Mouse (Mus musculus): ENCODE results near the gene Arhgap20. TPM values are rescaled to one million over a fixed set of nuclear protein-coding genes. Genes with fewer than 3 reads are reported as not detected.
A peak's percentile ranks its signal among the peaks of the same experiment; 100 is the strongest.

The Arhgap20 gene
- polyA plus RNA-seq, 1 experiment = not detected

DNA sequence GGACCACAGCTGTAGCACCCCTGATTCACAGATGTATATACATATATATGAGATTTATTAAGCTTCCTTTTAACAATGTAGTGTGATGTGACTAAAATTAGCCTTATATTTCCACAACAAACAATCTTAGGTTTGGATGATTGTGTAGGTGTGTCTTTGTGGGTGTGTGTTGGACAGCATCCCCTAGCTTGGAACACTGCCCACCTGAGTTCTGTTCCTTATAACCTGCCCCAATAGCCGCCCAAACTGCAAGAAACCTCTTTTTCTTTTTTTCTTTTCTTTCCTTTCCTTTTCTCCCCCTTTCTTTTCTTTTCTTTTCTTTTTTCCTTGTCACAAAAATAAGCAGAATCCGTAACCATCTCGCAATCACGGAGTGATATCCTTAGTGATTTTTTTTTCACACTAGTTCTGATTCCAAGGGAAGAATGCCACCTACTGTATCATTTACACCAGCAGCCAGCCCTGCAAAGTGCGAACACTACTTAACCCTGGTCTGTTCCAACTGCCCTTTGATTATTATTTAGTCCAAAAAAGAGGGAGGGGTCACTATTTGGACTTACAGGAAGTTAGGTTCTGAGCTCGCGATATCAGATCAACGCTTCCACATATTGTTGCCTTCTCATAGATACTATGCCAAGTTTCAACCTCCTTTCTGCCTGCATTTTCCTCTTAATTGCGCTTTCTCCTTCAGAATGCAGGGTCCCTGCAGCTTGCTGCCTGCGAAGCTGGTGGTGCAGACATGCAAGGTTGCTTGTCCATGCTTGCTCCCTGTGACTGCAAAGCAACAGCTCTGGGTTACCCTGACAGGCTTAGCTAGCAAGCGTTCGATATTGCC is 879 bp upstream of the Arhgap20 start:
- TF ChIP-seq POLR2A (IDR thresholded peaks at IDR 0.05; ENCODE audit: borderline replicate concordance, low read depth, low read length) (no peak), CTCF (IDR thresholded peaks at IDR 0.05; ENCODE audit: low read depth, low read length) (no peak)
- Histone ChIP-seq H3K4me3 (ENCODE audit: insufficient read depth, low read length) (peak overlapping the region; percentile 70), H3K4me1 (ENCODE audit: control insufficient read depth, insufficient read depth, low read length) (no peaks in the 10 kb centered on the region), H3K27ac (ENCODE audit: insufficient read depth, low read depth, low read length) (no peak overlapping the region)

DNA sequence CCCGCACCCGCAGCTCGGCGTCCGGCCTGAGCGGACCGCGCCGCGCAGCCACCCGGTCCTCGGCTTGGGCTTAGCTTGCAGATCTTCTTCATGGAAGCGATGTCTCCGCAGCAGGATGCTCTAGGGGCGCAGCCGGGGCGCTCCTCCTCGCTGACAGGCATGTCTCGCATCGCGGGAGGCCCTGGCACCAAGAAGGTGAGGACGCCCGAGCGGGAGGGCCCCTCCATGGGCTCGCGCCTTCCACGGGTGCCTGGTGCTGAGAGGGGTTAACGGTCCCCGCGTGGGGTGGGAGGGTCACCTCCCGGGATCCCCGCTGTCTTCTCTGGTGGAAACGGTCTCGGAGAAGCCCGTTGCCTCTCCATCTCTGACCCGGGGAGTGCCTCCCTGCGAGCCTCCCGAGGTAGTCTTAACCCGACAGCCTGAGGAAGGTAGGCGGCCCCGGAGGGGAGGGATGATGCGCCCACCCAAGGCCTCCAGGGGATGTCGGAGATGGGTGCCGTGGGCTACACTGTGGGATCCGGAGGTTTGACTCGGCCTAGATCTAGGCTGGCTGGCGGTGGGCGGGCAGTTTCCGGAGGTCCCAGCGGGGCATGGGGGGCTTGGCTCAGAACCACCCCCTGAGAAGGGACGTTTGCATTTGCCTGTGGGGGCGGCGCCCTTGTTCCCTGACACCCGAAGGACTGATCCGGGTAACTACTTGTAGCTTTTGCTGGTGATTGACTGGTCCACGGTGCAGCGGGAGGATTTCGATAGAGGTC is 459 bp downstream of the Arhgap20 start:
- Histone ChIP-seq H3K27ac (ENCODE audit: insufficient read depth, low read depth, low read length) (no peak overlapping the region), H3K4me3 (ENCODE audit: insufficient read depth, low read length) (peak overlapping the region; percentile 32), H3K4me1 (ENCODE audit: control insufficient read depth, insufficient read depth, low read length) (no peaks in the 10 kb centered on the region)
- TF ChIP-seq CTCF (IDR thresholded peaks at IDR 0.05; ENCODE audit: low read depth, low read length) (no peak), POLR2A (IDR thresholded peaks at IDR 0.05; ENCODE audit: borderline replicate concordance, low read depth, low read length) (no peak)

DNA sequence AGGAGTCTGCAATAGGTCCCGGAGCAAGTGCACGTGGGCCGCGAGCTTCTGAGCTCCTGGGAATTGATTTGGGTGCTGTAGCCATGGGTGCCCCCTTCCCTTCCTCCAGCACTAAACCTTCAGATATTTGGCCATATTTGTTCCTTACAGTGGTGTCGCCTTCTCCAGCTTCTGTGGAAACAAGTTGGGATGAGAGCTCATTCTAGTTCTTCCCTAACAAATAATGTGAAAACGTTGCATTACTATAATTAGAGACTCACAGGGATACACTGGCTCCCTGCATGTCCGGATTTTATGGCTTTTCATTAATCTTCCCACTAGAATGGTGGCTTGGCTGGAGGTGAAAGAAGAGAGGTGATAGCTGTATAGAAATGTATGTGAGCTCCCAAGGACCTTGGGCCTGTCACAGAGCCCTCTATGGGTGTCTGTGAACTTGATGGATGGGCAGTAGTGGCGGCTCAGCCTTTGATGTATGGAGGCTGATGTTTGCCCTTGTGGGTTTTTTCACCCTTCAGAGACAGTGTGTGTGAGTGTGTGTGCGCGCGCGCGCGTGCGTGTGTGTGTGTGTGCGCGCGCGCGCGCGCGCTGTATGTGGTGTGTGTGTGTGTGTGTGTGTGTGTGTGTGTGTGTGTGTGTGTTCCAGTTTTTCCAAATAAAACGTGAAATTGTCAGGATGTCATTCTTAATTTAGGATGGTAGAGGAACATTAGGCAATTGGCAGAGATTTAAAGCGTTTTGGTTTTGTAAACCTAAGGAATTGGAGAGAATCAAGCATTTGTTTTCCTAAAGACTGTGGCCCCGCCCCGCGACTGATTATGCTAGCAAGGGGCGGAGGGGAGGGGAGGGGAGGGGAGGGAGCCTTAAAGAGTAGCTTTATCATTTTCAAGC is 1.3 kb downstream of the Arhgap20 start:
- Histone ChIP-seq H3K27ac (ENCODE audit: insufficient read depth, low read depth, low read length) (no peak overlapping the region), H3K4me1 (ENCODE audit: control insufficient read depth, insufficient read depth, low read length) (no peaks in the 10 kb centered on the region), H3K4me3 (ENCODE audit: insufficient read depth, low read length) (no peak overlapping the region)
- TF ChIP-seq POLR2A (IDR thresholded peaks at IDR 0.05; ENCODE audit: borderline replicate concordance, low read depth, low read length) = no peak

DNA sequence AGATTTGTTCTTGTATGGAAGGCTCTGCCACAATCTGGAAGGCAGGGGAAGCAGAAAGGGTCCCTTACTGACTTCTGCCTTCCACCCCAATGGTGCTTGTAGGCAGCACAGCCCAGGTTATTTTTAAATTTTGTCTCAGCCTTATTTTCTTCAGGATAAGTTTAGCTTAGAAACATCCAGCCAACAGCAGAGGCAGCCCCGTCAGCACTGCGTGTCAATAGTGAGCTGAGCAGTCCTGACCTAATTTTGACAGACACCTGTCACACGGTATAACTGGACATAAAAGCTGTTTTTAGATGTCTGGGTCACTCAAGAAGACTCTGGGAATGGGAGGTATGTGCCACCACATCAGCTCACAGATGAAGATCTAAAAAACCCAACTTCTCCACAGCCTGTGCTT is 9.1 kb downstream of the Arhgap20 start:
- Histone ChIP-seq H3K27ac (ENCODE audit: insufficient read depth, low read depth, low read length) (no peak overlapping the region), H3K4me3 (ENCODE audit: insufficient read depth, low read length) (no peak overlapping the region), H3K4me1 (ENCODE audit: control insufficient read depth, insufficient read depth, low read length) (no peaks in the 10 kb centered on the region)
- TF ChIP-seq CTCF (IDR thresholded peaks at IDR 0.05; ENCODE audit: low read depth, low read length) (no peak), POLR2A (IDR thresholded peaks at IDR 0.05; ENCODE audit: borderline replicate concordance, low read depth, low read length) (no peak)

DNA sequence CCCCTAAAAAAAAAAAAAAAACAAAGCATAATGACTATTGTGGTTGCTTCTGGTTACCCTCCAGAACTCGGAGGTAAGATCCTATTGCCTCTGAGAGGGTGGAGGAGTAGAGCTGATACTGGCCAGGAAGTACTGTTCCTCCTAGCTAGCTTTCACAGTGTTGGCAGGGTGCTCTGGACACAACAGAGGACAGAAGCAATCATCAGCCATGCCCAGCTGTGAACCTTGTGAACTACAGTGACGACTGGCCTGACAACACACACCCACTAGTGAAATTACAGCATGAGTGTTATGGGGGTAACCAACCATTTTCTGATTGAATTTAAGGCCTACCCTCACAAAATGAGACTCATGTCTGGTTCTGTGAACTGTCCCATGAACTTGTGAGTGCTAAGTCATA is 11.3 kb downstream of the Arhgap20 start:
- Histone ChIP-seq H3K4me3 (ENCODE audit: insufficient read depth, low read length) (no peak overlapping the region), H3K27ac (ENCODE audit: insufficient read depth, low read depth, low read length) (no peak overlapping the region), H3K4me1 (ENCODE audit: control insufficient read depth, insufficient read depth, low read length) (no peaks in the 10 kb centered on the region)
- TF ChIP-seq POLR2A (IDR thresholded peaks at IDR 0.05; ENCODE audit: borderline replicate concordance, low read depth, low read length) (no peak), CTCF (IDR thresholded peaks at IDR 0.05; ENCODE audit: low read depth, low read length) (no peak)

DNA sequence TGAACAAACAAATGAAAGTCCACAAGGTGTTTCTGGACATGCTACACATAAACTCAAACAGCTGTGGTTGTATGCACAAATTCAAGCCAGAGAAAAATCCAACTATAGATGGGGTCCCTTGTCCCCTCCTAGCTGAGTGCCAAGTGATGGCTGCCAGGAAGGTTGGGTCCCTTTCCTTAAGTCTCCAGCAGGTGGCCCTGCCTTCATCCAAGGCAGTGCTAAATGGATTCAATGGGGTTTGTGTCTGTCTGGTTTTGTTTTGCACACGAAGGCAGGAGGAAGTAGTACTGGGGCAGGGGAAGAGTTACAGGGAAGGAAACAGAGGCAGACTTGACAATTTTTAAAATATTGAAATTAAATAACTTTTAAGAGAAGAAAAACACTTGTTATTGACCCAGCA is 12.0 kb downstream of the Arhgap20 start:
- TF ChIP-seq CTCF (IDR thresholded peaks at IDR 0.05; ENCODE audit: low read depth, low read length) = no peak
- no peak for TF ChIP-seq POLR2A (IDR thresholded peaks at IDR 0.05; ENCODE audit: borderline replicate concordance, low read depth, low read length)
- Histone ChIP-seq H3K27ac (ENCODE audit: insufficient read depth, low read depth, low read length) (no peak overlapping the region), H3K4me1 (ENCODE audit: control insufficient read depth, insufficient read depth, low read length) (no peaks in the 10 kb centered on the region), H3K4me3 (ENCODE audit: insufficient read depth, low read length) (no peak overlapping the region)

DNA sequence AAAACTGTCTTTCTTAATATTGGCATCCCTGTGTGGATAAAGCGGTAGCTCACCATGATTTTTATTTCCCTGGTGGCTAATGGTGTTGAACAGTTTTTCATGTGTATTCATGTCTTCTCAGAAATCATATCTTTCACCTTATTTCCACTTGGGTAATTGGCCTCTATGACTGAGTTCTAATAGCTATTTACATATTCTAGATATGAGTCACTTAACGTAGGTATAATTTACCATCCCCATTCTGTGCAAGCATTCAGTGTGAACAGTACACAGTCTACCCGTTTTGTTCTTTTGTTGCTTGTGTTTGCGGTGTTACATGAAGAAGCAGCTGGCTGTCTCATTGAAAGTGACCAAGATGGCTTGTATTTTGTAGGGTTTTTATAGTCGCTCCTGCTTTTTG is 14.1 kb downstream of the Arhgap20 start:
- no peaks in the 10 kb centered on the region for H3K4me1 ChIP-seq (ENCODE audit: control insufficient read depth, insufficient read depth, low read length)
- TF ChIP-seq POLR2A (IDR thresholded peaks at IDR 0.05; ENCODE audit: borderline replicate concordance, low read depth, low read length) = no peak
- no peak for TF ChIP-seq CTCF (IDR thresholded peaks at IDR 0.05; ENCODE audit: low read depth, low read length)
- no peak overlapping the region for H3K4me3 ChIP-seq (ENCODE audit: insufficient read depth, low read length)

DNA sequence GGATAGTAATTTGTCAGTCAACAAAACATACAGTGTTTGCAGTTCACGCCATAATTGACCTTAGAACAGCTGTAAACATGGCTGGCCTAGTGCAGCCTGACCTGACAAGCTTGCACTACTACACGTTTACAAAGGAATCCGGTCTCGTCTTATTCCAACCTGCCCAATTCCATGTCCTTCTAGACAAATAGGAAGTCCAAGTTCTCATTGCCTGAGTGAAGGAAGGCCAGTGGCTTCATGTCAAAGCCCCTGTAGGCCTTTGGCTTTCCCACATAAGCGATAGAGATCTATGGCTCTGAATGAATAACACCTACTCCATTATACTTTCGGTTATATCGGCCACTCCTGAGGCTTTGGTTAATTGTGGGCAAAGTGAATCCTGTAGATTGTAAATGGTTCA is 16.0 kb downstream of the Arhgap20 start:
- no peak for TF ChIP-seq POLR2A (IDR thresholded peaks at IDR 0.05; ENCODE audit: borderline replicate concordance, low read depth, low read length)
- no peak for TF ChIP-seq CTCF (IDR thresholded peaks at IDR 0.05; ENCODE audit: low read depth, low read length)
- no peak overlapping the region for H3K4me3 ChIP-seq (ENCODE audit: insufficient read depth, low read length)
- H3K27ac ChIP-seq (ENCODE audit: insufficient read depth, low read depth, low read length) = no peak overlapping the region
- H3K4me1 ChIP-seq (ENCODE audit: control insufficient read depth, insufficient read depth, low read length) = no peaks in the 10 kb centered on the region

More for the DNA sequence above, 14.1 kb downstream of the Arhgap20 start:
- no peak overlapping the region for H3K27ac ChIP-seq (ENCODE audit: insufficient read depth, low read depth, low read length)

DNA sequence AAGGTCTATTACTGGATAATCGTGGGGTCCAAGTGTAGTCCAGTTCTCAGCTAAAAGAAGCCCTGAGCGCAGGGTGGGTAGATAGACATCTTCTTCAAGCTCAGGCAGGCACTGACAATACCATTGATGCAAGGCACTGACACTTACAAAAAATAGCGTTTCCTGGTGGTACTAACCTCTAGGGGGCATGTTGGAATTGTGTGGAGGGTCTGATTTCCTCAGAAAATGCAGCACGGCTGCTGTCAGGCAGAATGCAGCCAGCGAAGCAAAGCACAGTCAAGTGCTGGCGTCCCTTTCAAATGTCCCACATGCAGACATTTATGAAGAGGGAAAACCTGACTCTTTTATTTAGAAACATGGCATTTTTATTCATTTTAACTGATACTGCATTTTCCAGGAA is 22.2 kb downstream of the Arhgap20 start:
- Histone ChIP-seq H3K4me3 (ENCODE audit: insufficient read depth, low read length) (no peak overlapping the region), H3K27ac (ENCODE audit: insufficient read depth, low read depth, low read length) (no peak overlapping the region), H3K4me1 (ENCODE audit: control insufficient read depth, insufficient read depth, low read length) (no peaks in the 10 kb centered on the region)
- TF ChIP-seq POLR2A (IDR thresholded peaks at IDR 0.05; ENCODE audit: borderline replicate concordance, low read depth, low read length) = no peak
- no peak for TF ChIP-seq CTCF (IDR thresholded peaks at IDR 0.05; ENCODE audit: low read depth, low read length)
